Mouse (Mus musculus) MEL (cell line): Measurements from ENCODE around the gene Pogz. TPM values are rescaled to one million over a fixed set of nuclear protein-coding genes. Genes with fewer than 3 reads are reported as not detected.

Experiments used
- polyA plus RNA-seq, 2 experiments: library from polyadenylated mRNA; stranded (reverse) in 1 of 2; unstranded in 1 of 2; fragments of >175 nt in 1 of 2; fragments of >200 nt in 1 of 2; gene quantifications; 2 replicates each; pipeline versions ENCODE4 v1.2.1 to v1.2.4; 2012; ENCODE audit warnings: low replicate concordance in 2 of 2, low read depth in 1 of 2; ENCODE audit not compliant: insufficient read length in 2 of 2, insufficient read depth in 1 of 2, missing spikeins in 1 of 2
- total RNA-seq: library from RNA; depleted of rRNA; stranded (reverse); fragments of 300-350 nt; gene quantifications from 2 replicates; pipeline ENCODE4 v1.2.3, GENCODE M21; 2012; rRNA removed

Gene Pogz
- total and polyA plus RNA-seq, 3 experiments = 10.6 to 31.6 TPM; not detected in 1

Other genes starting within 250 kb of the Pogz start
- gene Gm10972, start 194.5 kb upstream of the Pogz start, total RNA-seq = not detected in 2 replicates
- gene Gm10972, start 194.5 kb upstream of the Pogz start, polyA plus RNA-seq = not detected
- gene Tuft1, start 178.7 kb upstream of the Pogz start, total RNA-seq = 4.8 and 6.6 TPM in 2 replicates
- gene Tuft1, start 178.7 kb upstream of the Pogz start, polyA plus RNA-seq = 10 to 100 TPM in 1 of 2 experiments, not detected in 1; 13.5 TPM
- gene Selenbp2, start 144.0 kb upstream of the Pogz start, total RNA-seq = 35.7 and 60.7 TPM in 2 replicates
- gene Selenbp2, start 144.0 kb upstream of the Pogz start, polyA plus RNA-seq = 10 to 100 TPM in 1 of 2 experiments, not detected in 1; 67.0 TPM
- 0.04 and 0.07 TPM in 2 replicates for gene Cgn, start 51.1 kb upstream of the Pogz start, total RNA-seq
- gene Cgn, start 51.1 kb upstream of the Pogz start, polyA plus RNA-seq = under 1 TPM in 1 of 2 experiments, not detected in 1; 0.86 TPM
- gene Psmb4, start 49.4 kb downstream of the Pogz start, total RNA-seq = 890 and 977 TPM in 2 replicates
- 100 to 1,000 TPM; 826 to 964 TPM for gene Psmb4, start 49.4 kb downstream of the Pogz start, polyA plus RNA-seq
- 109 and 179 TPM in 2 replicates for gene Selenbp1, start 95.5 kb downstream of the Pogz start, total RNA-seq
- gene Selenbp1, start 95.5 kb downstream of the Pogz start, polyA plus RNA-seq = 100 to 1,000 TPM in 1 of 2 experiments, not detected in 1; 365 TPM
- gene Rfx5, start 116.5 kb downstream of the Pogz start, total RNA-seq = 9.5 and 10.0 TPM in 2 replicates
- 10 to 100 TPM in 1 of 2 experiments, not detected in 1; 19.4 TPM for gene Rfx5, start 116.5 kb downstream of the Pogz start, polyA plus RNA-seq
- 45.0 and 45.1 TPM in 2 replicates for gene Pi4kb, start 137.2 kb downstream of the Pogz start, total RNA-seq
- gene Pi4kb, start 137.2 kb downstream of the Pogz start, polyA plus RNA-seq = 10 to 100 TPM in 1 of 2 experiments, not detected in 1; 56.7 TPM
- gene Zfp687, start 177.9 kb downstream of the Pogz start, total RNA-seq = 14.5 and 16.2 TPM in 2 replicates
- gene Zfp687, start 177.9 kb downstream of the Pogz start, polyA plus RNA-seq = 10 to 100 TPM in 1 of 2 experiments, not detected in 1; 36.6 TPM
- gene Psmd4, start 205.0 kb downstream of the Pogz start, total RNA-seq = 631 and 709 TPM in 2 replicates
- gene Psmd4, start 205.0 kb downstream of the Pogz start, polyA plus RNA-seq = 100 to 1,000 TPM in 1 of 2 experiments, not detected in 1; 816 TPM